Mouse (Mus musculus): Measurements from ENCODE around the gene Polr2c. TPM values are rescaled to one million over a fixed set of nuclear protein-coding genes. Genes with fewer than 3 reads are reported as not detected.
"Not testable (repeated sequence)": the region's sequence is repeated elsewhere in the genome, so short reads cannot be mapped to it uniquely, and the experiment has no call there.

The Polr2c gene
- polyA plus RNA-seq, 1 experiment: 134 TPM

GRCm38 (mm10) chr8:94836456-94837240, 20.6 kb upstream of the Polr2c start:
- H3K27me3 ChIP-seq (ENCODE audit: control insufficient read depth, insufficient read depth, low read length, poor library complexity, severe bottlenecking): no peaks in the 10 kb centered on the region
- TF ChIP-seq CTCF (IDR thresholded peaks at IDR 0.05; ENCODE audit: low read depth, low read length): no peak
- TF ChIP-seq POLR2A (IDR thresholded peaks at IDR 0.05; ENCODE audit: insufficient read depth, low read length): no peak
- TF ChIP-seq EP300 (IDR thresholded peaks at IDR 0.05; ENCODE audit: insufficient read depth, low read depth, low read length): no peak
- H3K9ac ChIP-seq (ENCODE audit: low read depth, poor library complexity, severe bottlenecking): peak overlapping the region; percentile 98
- no peak overlapping the region for H3K27ac ChIP-seq (ENCODE audit: insufficient read depth, low read length)
- no peaks in the 10 kb centered on the region for H3K4me1 ChIP-seq (ENCODE audit: control insufficient read depth, insufficient read depth, low read length)
- H3K4me3 ChIP-seq (ENCODE audit: low read depth, low read length): peak overlapping the region; percentile 21
- H3K9me3 ChIP-seq (replicated peaks; ENCODE audit: control insufficient read depth, insufficient read depth, low read length, poor library complexity, severe bottlenecking): no peaks in the 10 kb centered on the region
- H3K36me3 ChIP-seq (ENCODE audit: control insufficient read depth, insufficient read depth, low read length, poor library complexity, severe bottlenecking): peaks cover 12% of the 10 kb centered on the region

- Histone ChIP-seq H3K9ac (ENCODE audit: low read depth, poor library complexity, severe bottlenecking) (peak within 1 kb of the TSS; percentile 98), H3K27ac (ENCODE audit: insufficient read depth, low read length) (peak within 1 kb of the TSS; percentile 15; the same call in 1 of the 2 replicates), H3K36me3 (ENCODE audit: control insufficient read depth, insufficient read depth, low read length, poor library complexity, severe bottlenecking) (peaks cover 5% of the 10 kb centered on the region; the same call in 1 of the 2 replicates), H3K27me3 (ENCODE audit: control insufficient read depth, insufficient read depth, low read length, poor library complexity, severe bottlenecking) (no peaks in the 10 kb centered on the region), H3K4me3 (ENCODE audit: low read depth, low read length) (peak within 1 kb of the TSS; percentile 83), H3K9me3 (replicated peaks; ENCODE audit: control insufficient read depth, insufficient read depth, low read length, poor library complexity, severe bottlenecking) (no peaks in the 10 kb centered on the region), H3K4me1 (ENCODE audit: control insufficient read depth, insufficient read depth, low read length) (no peaks in the 10 kb centered on the region)
- TF ChIP-seq POLR2A (IDR thresholded peaks at IDR 0.05; ENCODE audit: insufficient read depth, low read length) (peak; percentile 72), EP300 (IDR thresholded peaks at IDR 0.05; ENCODE audit: insufficient read depth, low read depth, low read length) (no peak), CTCF (IDR thresholded peaks at IDR 0.05; ENCODE audit: low read depth, low read length) (no peak)
These were observed 19.3 kb upstream of the Polr2c start, which contains the start of the genes Coq9 and Ciapin1 for GRCm38 (mm10) chr8:94837662-94838574. Gene Coq9 (plus strand): TSS chr8:94838321. Gene Ciapin1 (minus strand): TSS chr8:94838358.

GRCm38 (mm10) chr8:94838600-94838999, 18.6 kb upstream of the Polr2c start:
- Histone ChIP-seq H3K9ac (ENCODE audit: low read depth, poor library complexity, severe bottlenecking) (peak overlapping the region; percentile 98), H3K36me3 (ENCODE audit: control insufficient read depth, insufficient read depth, low read length, poor library complexity, severe bottlenecking) (peaks cover 5% of the 10 kb centered on the region), H3K4me3 (ENCODE audit: low read depth, low read length) (peak overlapping the region; percentile 83), H3K4me1 (ENCODE audit: control insufficient read depth, insufficient read depth, low read length) (no peaks in the 10 kb centered on the region), H3K27ac (ENCODE audit: insufficient read depth, low read length) (no peak overlapping the region), H3K27me3 (ENCODE audit: control insufficient read depth, insufficient read depth, low read length, poor library complexity, severe bottlenecking) (no peaks in the 10 kb centered on the region), H3K9me3 (replicated peaks; ENCODE audit: control insufficient read depth, insufficient read depth, low read length, poor library complexity, severe bottlenecking) (no peaks in the 10 kb centered on the region)
- no peak for TF ChIP-seq EP300 (IDR thresholded peaks at IDR 0.05; ENCODE audit: insufficient read depth, low read depth, low read length)
- TF ChIP-seq CTCF (IDR thresholded peaks at IDR 0.05; ENCODE audit: low read depth, low read length): no peak
- TF ChIP-seq POLR2A (IDR thresholded peaks at IDR 0.05; ENCODE audit: insufficient read depth, low read length): no peak

GRCm38 (mm10) chr8:94841183-94841582, 16.1 kb upstream of the Polr2c start:
- no peaks in the 10 kb centered on the region for H3K9me3 ChIP-seq (replicated peaks; ENCODE audit: control insufficient read depth, insufficient read depth, low read length, poor library complexity, severe bottlenecking)
- no peaks in the 10 kb centered on the region for H3K4me1 ChIP-seq (ENCODE audit: control insufficient read depth, insufficient read depth, low read length)
- H3K36me3 ChIP-seq (ENCODE audit: control insufficient read depth, insufficient read depth, low read length, poor library complexity, severe bottlenecking): peaks cover 12% of the 10 kb centered on the region
- H3K9ac ChIP-seq (ENCODE audit: low read depth, poor library complexity, severe bottlenecking): no peak overlapping the region
- TF ChIP-seq CTCF (IDR thresholded peaks at IDR 0.05; ENCODE audit: low read depth, low read length) (no peak), POLR2A (IDR thresholded peaks at IDR 0.05; ENCODE audit: insufficient read depth, low read length) (no peak), EP300 (IDR thresholded peaks at IDR 0.05; ENCODE audit: insufficient read depth, low read depth, low read length) (no peak)
- H3K27ac ChIP-seq (ENCODE audit: insufficient read depth, low read length): no peak overlapping the region
- H3K27me3 ChIP-seq (ENCODE audit: control insufficient read depth, insufficient read depth, low read length, poor library complexity, severe bottlenecking): no peaks in the 10 kb centered on the region
- H3K4me3 ChIP-seq (ENCODE audit: low read depth, low read length): no peak overlapping the region

GRCm38 (mm10) chr8:94850049-94850448, 7.2 kb upstream of the Polr2c start:
- no peaks in the 10 kb centered on the region for H3K27me3 ChIP-seq (ENCODE audit: control insufficient read depth, insufficient read depth, low read length, poor library complexity, severe bottlenecking)
- peaks cover 54% of the 10 kb centered on the region for H3K36me3 ChIP-seq (ENCODE audit: control insufficient read depth, insufficient read depth, low read length, poor library complexity, severe bottlenecking)
- no peaks in the 10 kb centered on the region for H3K9me3 ChIP-seq (replicated peaks; ENCODE audit: control insufficient read depth, insufficient read depth, low read length, poor library complexity, severe bottlenecking)
- no peak overlapping the region for H3K4me3 ChIP-seq (ENCODE audit: low read depth, low read length)
- no peaks in the 10 kb centered on the region for H3K4me1 ChIP-seq (ENCODE audit: control insufficient read depth, insufficient read depth, low read length)
- H3K27ac ChIP-seq (ENCODE audit: insufficient read depth, low read length): no peak overlapping the region
- H3K9ac ChIP-seq (ENCODE audit: low read depth, poor library complexity, severe bottlenecking): no peak overlapping the region
- TF ChIP-seq POLR2A (IDR thresholded peaks at IDR 0.05; ENCODE audit: insufficient read depth, low read length) (no peak), CTCF (IDR thresholded peaks at IDR 0.05; ENCODE audit: low read depth, low read length) (no peak), EP300 (IDR thresholded peaks at IDR 0.05; ENCODE audit: insufficient read depth, low read depth, low read length) (no peak)

GRCm38 (mm10) chr8:94854761-94855160, 2.5 kb upstream of the Polr2c start:
- H3K27ac ChIP-seq (ENCODE audit: insufficient read depth, low read length); H3K4me3 ChIP-seq (ENCODE audit: low read depth, low read length); H3K27me3 ChIP-seq (ENCODE audit: control insufficient read depth, insufficient read depth, low read length, poor library complexity, severe bottlenecking); H3K4me1 ChIP-seq (ENCODE audit: control insufficient read depth, insufficient read depth, low read length); H3K9me3 ChIP-seq (replicated peaks; ENCODE audit: control insufficient read depth, insufficient read depth, low read length, poor library complexity, severe bottlenecking); H3K9ac ChIP-seq (ENCODE audit: low read depth, poor library complexity, severe bottlenecking): not testable (repeated sequence)
- peaks cover 40% of the 10 kb centered on the region for H3K36me3 ChIP-seq (ENCODE audit: control insufficient read depth, insufficient read depth, low read length, poor library complexity, severe bottlenecking)
